Mouse (Mus musculus) lung, embryonic 14.5 days (tissue): ENCODE data around the gene Brat1. TPM values are rescaled to one million over a fixed set of nuclear protein-coding genes. Genes with fewer than 3 reads are reported as not detected.

Experiments used
- ATAC-seq: fragments of 200-750 bp; cut with Nextera tagmentation; 2 replicates; pipeline ENCODE4 v1.8.0; 2017; ENCODE audit warnings: mild to moderate bottlenecking, moderate TSS enrichment, moderate library complexity; ENCODE audit not compliant: insufficient read depth
- DNase-seq: peaks from one replicate; pipeline ENCODE4 v3.0.0-alpha.2; 2015
- H3K27ac ChIP-seq: fragments of 300-500 bp; sonication (generic); 2 replicates; pipeline ENCODE4 v1.5.1; 2014; ENCODE audit warnings: low read depth, mild to moderate bottlenecking, moderate library complexity
- H3K27me3 ChIP-seq: fragments of 300-500 bp; sonication (generic); 2 replicates; pipeline ENCODE4 v1.6.1; 2014; ENCODE audit warnings: low read length, control low read depth; ENCODE audit not compliant: insufficient read depth
- H3K36me3 ChIP-seq: fragments of 300-500 bp; sonication (generic); 2 replicates; pipeline ENCODE4 v1.6.1; 2014; ENCODE audit warnings: control low read depth; ENCODE audit not compliant: insufficient read depth
- H3K4me1 ChIP-seq: fragments of 300-500 bp; sonication (generic); 2 replicates; pipeline ENCODE4 v1.6.1; 2014; ENCODE audit warnings: antibody characterized with exemption, control low read depth; ENCODE audit not compliant: insufficient read depth
- H3K4me2 ChIP-seq: fragments of 300-500 bp; sonication (generic); 2 replicates; pipeline ENCODE4 v1.6.1; 2014; ENCODE audit warnings: mild to moderate bottlenecking
- H3K4me3 ChIP-seq: fragments of 300-500 bp; sonication (generic); 2 replicates; pipeline ENCODE4 v1.5.1; 2014; ENCODE audit warnings: low read depth, low read length
- H3K9ac ChIP-seq: fragments of 300-500 bp; sonication (generic); 2 replicates; pipeline ENCODE4 v1.6.1; 2014
- H3K9me3 ChIP-seq: fragments of 300-500 bp; sonication (generic); 2 replicates; pipeline ENCODE4 v1.6.1; 2016; ENCODE audit warnings: low read depth, low read length, control low read depth
- CTCF ChIP-seq: IDR thresholded peaks from 2 replicates; pipeline ENCODE4 v1.5.1; 2016; ENCODE audit warnings: antibody characterized with exemption, low read depth
- WGBS: fragments of 180-500 bp; shearing (Covaris S2); extraction: QIAGEN DNeasy Blood & Tissue Kit; methylation state at CpG from one replicate; pipeline ENCODE4 v1.1.7; 2014; 5-methylcytosine and 5-hydroxymethylcytosine counted together
- polyA plus RNA-seq: library from polyadenylated mRNA; unstranded; fragments of >200 nt; fragmentation: Nextera tagmentation; extraction: Ambion mirVana; gene quantifications from 2 replicates; pipeline ENCODE4 v1.2.1, GENCODE M21; 2014

Brat1 gene
- polyA plus RNA-seq: 19.8 and 21.2 TPM in 2 replicates

DNA sequence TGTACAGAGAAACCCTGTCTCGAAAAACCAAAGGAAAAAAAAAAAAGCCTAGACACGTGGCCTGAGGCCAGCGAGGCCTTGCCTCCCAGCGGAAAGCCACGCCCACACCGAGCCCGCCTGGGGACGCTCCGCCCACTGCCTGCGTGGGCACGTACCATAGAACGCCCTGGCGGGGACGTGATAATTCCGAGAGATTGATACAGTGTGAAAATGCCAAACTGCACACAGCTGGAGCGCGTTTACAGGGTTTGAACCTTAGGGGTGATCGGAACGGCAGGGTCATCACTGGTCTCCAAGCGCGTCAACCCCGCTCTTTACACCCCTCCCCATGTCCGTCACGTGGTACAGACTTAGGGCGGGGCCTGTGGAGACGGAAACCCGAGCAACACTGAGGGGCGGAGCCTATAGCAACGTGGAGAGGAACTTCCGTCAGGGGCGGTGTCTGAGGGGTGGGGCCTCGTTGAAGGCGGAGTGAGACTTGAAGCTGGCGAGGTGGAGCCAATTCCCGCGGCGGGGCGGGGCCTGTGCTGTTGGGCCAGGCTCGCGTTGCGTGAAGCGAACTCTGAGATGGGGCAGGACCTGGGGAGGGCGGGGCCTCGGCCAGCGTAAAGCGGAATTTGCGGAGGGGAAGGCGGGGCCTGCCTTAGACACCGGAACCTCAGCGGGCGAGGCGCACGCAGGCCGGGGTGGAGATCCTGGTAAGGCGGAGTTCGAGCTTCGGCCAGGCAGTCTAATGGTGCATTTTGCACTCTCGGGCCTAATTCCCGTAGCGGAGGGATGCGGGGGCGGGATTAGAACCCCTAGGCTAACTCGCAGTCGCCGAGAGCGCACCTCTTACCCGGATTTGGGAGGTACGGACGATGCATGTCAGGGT, at the start of gene Brat1:
Brat1 (plus strand) TSS at position 634 of the 874 bp plus-strand sequence.
- ATAC-seq: peak; percentile 92
- WGBS: under 1% methylated on average over 69 of the region's 69 CpGs
- H3K9me3 ChIP-seq: no peaks in the 10 kb centered on the region
- peaks cover 8% of the 10 kb centered on the region; the same call in 1 of the 2 replicates for H3K4me1 ChIP-seq
- H3K36me3 ChIP-seq: no peaks in the 10 kb centered on the region; the same call in 1 of the 2 replicates
- no peak for TF ChIP-seq CTCF
- peak; percentile 100 for DNase-seq
- peak within 1 kb of the TSS; percentile 75 for H3K4me2 ChIP-seq
- H3K27ac ChIP-seq: peak within 1 kb of the TSS; percentile 87
- no peaks in the 10 kb centered on the region for H3K27me3 ChIP-seq
- H3K9ac ChIP-seq: peak within 1 kb of the TSS; percentile 74
- H3K4me3 ChIP-seq: peak within 1 kb of the TSS; percentile 62

DNA sequence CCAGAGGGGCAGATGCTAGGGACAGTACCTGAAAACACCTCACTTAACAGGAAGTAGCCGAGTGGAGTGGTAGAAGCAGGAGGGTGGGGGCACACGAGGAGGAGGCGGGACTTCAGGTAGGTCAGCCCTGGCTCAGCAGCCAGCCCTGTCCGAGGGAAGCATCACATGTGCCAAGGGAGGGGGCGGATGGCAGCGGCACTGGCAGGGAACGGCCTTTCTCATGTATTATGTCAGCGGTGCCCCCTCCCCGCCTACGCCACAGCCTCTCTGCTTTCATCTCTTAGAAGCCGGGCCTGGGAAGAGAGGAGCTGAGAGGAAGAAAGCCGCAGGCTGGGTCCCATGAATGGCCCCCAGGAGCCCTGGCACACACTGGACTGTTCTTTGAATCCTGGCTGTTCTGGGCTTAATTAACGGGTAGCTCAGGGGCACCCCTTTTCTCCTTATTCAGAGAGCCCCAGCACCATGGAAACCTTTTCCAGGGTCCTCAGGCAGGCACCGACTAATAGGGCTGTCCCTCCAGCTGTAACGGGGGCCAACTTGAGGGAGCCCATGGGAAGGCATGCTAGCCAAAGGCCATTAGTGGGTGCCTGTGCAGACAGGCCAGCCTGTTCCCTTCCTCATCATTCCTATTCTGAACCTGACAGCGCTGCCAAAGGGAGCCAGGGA, 45.1 kb upstream of the Brat1 start:
- H3K9me3 ChIP-seq: no peaks in the 10 kb centered on the region
- no peak for DNase-seq
- H3K9ac ChIP-seq: no peak overlapping the region
- no peak overlapping the region for H3K27ac ChIP-seq
- WGBS: 42% methylated on average over 16 of the region's 16 CpGs
- H3K4me3 ChIP-seq: no peak overlapping the region
- no peaks in the 10 kb centered on the region for H3K36me3 ChIP-seq
- H3K27me3 ChIP-seq: no peaks in the 10 kb centered on the region
- no peak for ATAC-seq
- no peak for TF ChIP-seq CTCF
- H3K4me2 ChIP-seq: no peak overlapping the region
- H3K4me1 ChIP-seq: no peaks in the 10 kb centered on the region

DNA sequence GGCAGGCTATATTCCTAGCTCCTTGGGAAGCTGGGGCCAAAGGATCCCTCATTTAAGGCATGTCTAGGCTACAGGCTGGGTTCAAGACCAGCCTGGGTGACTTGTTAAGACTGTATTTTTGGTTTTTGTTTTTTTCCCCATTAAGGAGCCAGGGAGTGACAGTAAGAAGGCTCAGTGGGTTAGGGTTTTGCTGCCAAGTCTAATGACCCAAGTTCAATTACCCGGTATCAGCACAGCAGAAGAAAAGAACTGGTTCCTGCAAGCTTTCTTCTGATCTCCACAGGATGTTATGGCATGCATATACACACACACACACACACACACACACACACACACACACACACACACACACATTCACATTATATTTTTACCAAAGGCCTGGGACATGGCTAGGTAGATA, 44.4 kb upstream of the Brat1 start:
- 52% methylated on average over 1 of the region's 1 CpGs for WGBS
- Histone ChIP-seq H3K36me3 (no peaks in the 10 kb centered on the region), H3K4me2 (no peak overlapping the region), H3K9me3 (no peaks in the 10 kb centered on the region), H3K27ac (no peak overlapping the region), H3K4me1 (no peaks in the 10 kb centered on the region), H3K9ac (no peak overlapping the region), H3K27me3 (no peaks in the 10 kb centered on the region), H3K4me3 (no peak overlapping the region)
- ATAC-seq (no peak), DNase-seq (no peak)
- TF ChIP-seq CTCF: no peak

DNA sequence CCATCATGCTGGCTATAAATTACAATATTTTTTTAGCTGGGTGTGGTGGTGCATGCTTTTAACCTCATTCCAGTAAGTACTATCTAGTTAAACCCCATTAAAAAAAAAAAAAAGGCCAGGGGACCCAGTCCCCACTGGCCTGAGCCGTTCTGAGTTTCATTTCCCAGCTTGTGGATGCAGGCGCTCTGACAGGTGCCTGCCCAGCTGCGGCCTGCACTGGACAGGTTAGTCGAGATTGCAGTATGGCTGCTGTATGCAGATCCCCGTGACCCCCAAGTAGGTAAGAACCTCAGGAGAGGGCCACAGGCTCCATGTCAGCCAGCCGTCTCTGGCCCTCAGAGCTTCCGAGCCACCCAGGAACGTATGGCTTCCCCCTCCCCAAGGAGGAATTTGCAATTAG, 43.4 kb upstream of the Brat1 start:
- no peak for TF ChIP-seq CTCF
- Histone ChIP-seq H3K9ac (no peak overlapping the region), H3K27me3 (no peaks in the 10 kb centered on the region), H3K27ac (no peak overlapping the region), H3K4me1 (no peaks in the 10 kb centered on the region), H3K4me3 (no peak overlapping the region), H3K9me3 (no peaks in the 10 kb centered on the region), H3K4me2 (no peak overlapping the region), H3K36me3 (no peaks in the 10 kb centered on the region)
- DNase-seq (no peak), ATAC-seq (no peak)
- WGBS: 64% methylated on average over 8 of the region's 8 CpGs

DNA sequence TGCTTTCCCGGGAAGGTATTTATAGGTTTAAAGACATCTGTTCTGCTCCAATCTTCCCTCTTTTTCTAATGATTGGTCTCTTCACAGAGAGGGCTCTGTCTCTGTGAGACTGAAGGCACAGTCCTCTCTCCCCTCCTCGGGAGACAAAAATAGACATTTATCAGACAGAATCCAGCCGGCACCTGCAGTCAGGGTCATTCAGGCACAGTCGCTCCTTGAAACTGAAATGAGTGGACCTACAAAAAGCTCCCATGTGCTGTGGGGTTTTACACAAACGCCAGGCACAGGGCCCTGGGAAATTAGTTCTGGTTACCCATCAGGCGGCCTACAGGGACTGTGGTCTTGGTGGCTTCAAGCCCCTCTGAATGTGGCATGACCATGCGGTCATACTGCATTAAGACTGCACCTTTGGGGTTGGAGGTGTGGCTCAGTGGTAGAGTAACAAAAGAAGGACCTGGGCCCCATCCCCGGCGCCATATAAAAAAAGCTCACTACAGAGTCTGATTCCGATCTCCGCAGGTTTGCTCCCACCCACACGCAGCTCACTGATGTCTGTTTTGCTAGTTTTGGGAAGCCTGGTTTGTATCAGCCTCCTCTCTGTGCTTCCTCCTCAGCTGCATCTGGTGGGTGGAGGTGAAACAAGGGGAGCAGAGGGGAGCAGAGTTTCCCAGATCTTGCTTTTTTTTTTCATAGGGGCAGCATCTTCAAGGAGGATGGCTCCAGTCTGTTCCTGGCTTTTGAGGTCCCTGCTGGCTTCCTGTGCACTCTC, 42.8 kb upstream of the Brat1 start:
- Histone ChIP-seq H3K9ac (0 out of 2 replicates have a peak overlapping the region, but pooled peaks have one; percentile 14), H3K9me3 (no peaks in the 10 kb centered on the region), H3K36me3 (no peaks in the 10 kb centered on the region), H3K4me3 (no peak overlapping the region), H3K27ac (no peak overlapping the region), H3K4me2 (no peak overlapping the region), H3K4me1 (no peaks in the 10 kb centered on the region), H3K27me3 (no peaks in the 10 kb centered on the region)
- ATAC-seq: no peak
- TF ChIP-seq CTCF: no peak
- DNase-seq: no peak
- WGBS: 57% methylated on average over 12 of the region's 12 CpGs

DNA sequence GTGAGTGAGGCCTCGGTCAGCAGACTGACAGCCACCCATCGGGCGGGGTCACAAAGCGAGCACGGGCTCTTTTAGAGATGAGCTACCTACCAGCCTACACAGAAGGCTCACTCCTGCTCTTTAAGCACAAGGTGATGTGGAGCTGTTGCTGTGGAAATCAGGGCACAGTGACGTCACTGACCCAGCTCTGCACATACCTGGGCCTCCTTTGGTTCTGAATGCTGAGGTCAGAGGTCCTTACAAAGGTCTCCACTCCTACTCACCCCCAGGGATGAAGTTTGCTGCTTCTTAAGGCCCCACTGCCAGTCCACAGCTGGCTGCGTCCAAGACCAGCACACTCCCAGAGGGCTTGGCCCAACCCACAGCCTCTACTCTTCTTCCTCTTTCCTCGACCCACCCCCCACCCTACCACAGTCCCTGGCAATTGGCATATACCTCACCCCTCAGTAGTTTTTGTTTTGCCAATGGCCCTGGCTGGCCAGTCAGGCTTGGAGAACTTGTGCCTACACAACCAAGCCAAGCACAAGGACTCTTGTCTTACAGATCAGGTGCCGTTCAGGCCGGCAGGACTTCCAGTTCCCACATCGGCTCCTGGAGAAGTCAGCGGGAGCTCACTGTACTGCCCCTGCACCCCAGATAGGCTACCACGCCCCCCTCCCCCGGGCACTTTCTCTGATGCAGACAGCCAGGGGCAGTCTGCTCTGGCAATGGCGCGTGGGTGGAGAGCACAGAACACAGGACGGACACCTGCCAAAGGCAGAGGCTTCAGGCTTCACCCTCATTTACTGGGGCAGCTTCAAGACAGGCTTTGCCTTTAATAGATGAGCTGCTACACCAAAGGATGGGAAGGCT, 41.8 kb upstream of the Brat1 start:
- no peak for TF ChIP-seq CTCF
- no peaks in the 10 kb centered on the region for H3K27me3 ChIP-seq
- no peak overlapping the region for H3K4me2 ChIP-seq
- ATAC-seq: peak; percentile 16; the same call in 1 of the 2 replicates
- H3K9ac ChIP-seq: 0 out of 2 replicates have a peak overlapping the region, but pooled peaks have one; percentile 14
- H3K36me3 ChIP-seq: no peaks in the 10 kb centered on the region
- H3K4me3 ChIP-seq: no peak overlapping the region
- no peaks in the 10 kb centered on the region for H3K9me3 ChIP-seq
- no peak overlapping the region for H3K27ac ChIP-seq
- 65% methylated on average over 17 of the region's 17 CpGs for WGBS
- DNase-seq: no peak
- H3K4me1 ChIP-seq: no peaks in the 10 kb centered on the region
